Mouse (Mus musculus) bone marrow macrophage, adult 2 months (primary cell): ENCODE measurements at regions not wholly inside any gene's neighbourhood (a gene's known extent, or its start where the extent isn't known, plus 50 kb on each side); places are given as distances from the start of the nearest gene placed in this dataset.

Source experiments
- CTCF ChIP-seq: IDR thresholded peaks from 2 replicates; pipeline ENCODE4 v1.5.1; 2012; ENCODE audit warnings: low read depth, mild to moderate bottlenecking, low read length, moderate library complexity
- POLR2A ChIP-seq: IDR thresholded peaks from 2 replicates; pipeline ENCODE4 v1.6.1; 2012; ENCODE audit warnings: mild to moderate bottlenecking, low read depth, low read length, borderline replicate concordance

GRCm38 (mm10) chr5:64462411-64462810, 306.3 kb downstream of the Tbc1d1 start:
- TF ChIP-seq POLR2A (no peak), CTCF (no peak)
